Comparison of ENCODE assay signal across 7 mouse cellular contexts in genomic region chr5:22344556-22344975, GRCm38 (mm10). TPM values are rescaled to one million over a fixed set of nuclear protein-coding genes. Genes with fewer than 3 reads are reported as not detected.
A peak's percentile ranks its signal among the peaks of the same experiment; 100 is the strongest.
DNase-seq lines count a peak whose midpoint lies in the region; ATAC-seq lines count a peak whose summit lies in the region.

Reln (minus strand) TSS chr5:22344702.

- DNase-seq in right cerebral cortex, adult 18-20 months, result peak; percentile 7
- DNase-seq in right cerebral cortex, postnatal 25 days, result no peak
- DNase-seq in cerebellum, postnatal 10 days, result peak; percentile 94 to 96
- no peak for DNase-seq in layer of hippocampus, postnatal 10 days (ENCODE audit: low spot score in 2 of 2)
- no peak for DNase-seq in adipocyte (ENCODE audit: low spot score)

- peaks cover 38% of the 10 kb centered on the region for H3K27me3 ChIP-seq in forebrain, embryonic 15.5 days
- H3K27me3 ChIP-seq in midbrain, embryonic 13.5 days, result peaks cover 44% of the 10 kb centered on the region

- peak within 1 kb of the TSS; percentile 96 for H3K4me2 ChIP-seq in forebrain, embryonic 15.5 days (replicated peaks)
- peak within 1 kb of the TSS; percentile 93 for H3K4me2 ChIP-seq in midbrain, embryonic 13.5 days (replicated peaks)

- peak within 1 kb of the TSS; percentile 77 for H3K27ac ChIP-seq in forebrain, embryonic 15.5 days (replicated peaks)
- H3K27ac ChIP-seq in midbrain, embryonic 13.5 days, result peak within 1 kb of the TSS; percentile 91

- WGBS in forebrain, embryonic 15.5 days, result 0% methylated on average over 33 of the region's 68 CpGs
- 0% methylated on average over 37 of the region's 68 CpGs for WGBS in midbrain, embryonic 13.5 days

- H3K9me3 ChIP-seq in forebrain, embryonic 15.5 days, result no peaks in the 10 kb centered on the region
- no peaks in the 10 kb centered on the region for H3K9me3 ChIP-seq in midbrain, embryonic 13.5 days

- H3K4me3 ChIP-seq in forebrain, embryonic 15.5 days, result peak within 1 kb of the TSS; percentile 60
- H3K4me3 ChIP-seq in midbrain, embryonic 13.5 days (replicated peaks), result peak within 1 kb of the TSS; percentile 66

- peaks cover 29% of the 10 kb centered on the region for H3K4me1 ChIP-seq in forebrain, embryonic 15.5 days
- peaks cover 25% of the 10 kb centered on the region for H3K4me1 ChIP-seq in midbrain, embryonic 13.5 days (replicated peaks)

- H3K36me3 ChIP-seq in forebrain, embryonic 15.5 days, result no peaks in the 10 kb centered on the region
- H3K36me3 ChIP-seq in midbrain, embryonic 13.5 days, result no peaks in the 10 kb centered on the region

- peak within 1 kb of the TSS; percentile 73 for H3K9ac ChIP-seq in forebrain, embryonic 15.5 days (replicated peaks)
- H3K9ac ChIP-seq in midbrain, embryonic 13.5 days (replicated peaks), result peak within 1 kb of the TSS; percentile 80

- ATAC-seq in forebrain, embryonic 15.5 days (replicated peaks), result peak; percentile 85
- peak; percentile 85 for ATAC-seq in midbrain, embryonic 13.5 days

RNA-seq across cellular contexts. Expression of gene Reln, which starts in this region (rescaled TPM):
- 46.7 and 47.6 TPM in 2 replicates for polyA plus RNA-seq in forebrain, embryonic 15.5 days (2015; fragmentation: Nextera tagmentation; extraction: Ambion mirVana)
- total RNA-seq in layer of hippocampus, postnatal 10 days (2021), result 100 to 1,000 TPM; 112 to 124 TPM
- polyA plus RNA-seq in midbrain, embryonic 13.5 days (2015; fragmentation: Nextera tagmentation; extraction: Ambion mirVana), result 28.8 and 40.1 TPM in 2 replicates

Comparison
In these comparisons a context has a peak if more than half of its experiments do, and no peak if none do; other contexts are left out.
1. DNase-seq: peak in right cerebral cortex, adult 18-20 months (single experiment) and cerebellum, postnatal 10 days (2 of 2); none in right cerebral cortex, postnatal 25 days (single experiment), layer of hippocampus, postnatal 10 days (0 of 2) and adipocyte (single experiment).